Mouse (Mus musculus): ENCODE results near the gene Endod1. TPM values are rescaled to one million over a fixed set of nuclear protein-coding genes. Genes with fewer than 3 reads are reported as not detected.
A peak's percentile ranks its signal among the peaks of the same experiment; 100 is the strongest.

Gene Endod1
- total RNA-seq, 2 experiments from 2014 or later, result 55.7 to 64.4 TPM

GRCm38 (mm10) chr9:14342041-14342668 is 39.2 kb downstream of the Endod1 start:
- intact Hi-C loops (cut with DNase I), result loop anchor here (1.0 to 10.0 kb wide), 4 partner anchors 353 to 493 kb away; no protein-coding TSS in a partner anchor
- peak; percentile 69 to 71 for DNase-seq (ENCODE audit: low spot score in 2 of 2)

- intact Hi-C loops (cut with DNase I), result no loop called here
- no peak for DNase-seq (ENCODE audit: low spot score in 2 of 2)
These were observed 42.6 kb downstream of the Endod1 start for GRCm38 (mm10) chr9:14338701-14339100.

- intact Hi-C loops (cut with DNase I), result no loop called here
- DNase-seq (ENCODE audit: low spot score in 2 of 2), result peak in 1 of 2 experiments; percentile 48
These were observed 44.4 kb downstream of the Endod1 start for GRCm38 (mm10) chr9:14336901-14337300.

GRCm38 (mm10) chr9:14335829-14336228 is 45.5 kb downstream of the Endod1 start:
- intact Hi-C loops (cut with DNase I), result no loop called here
- no peak for DNase-seq (ENCODE audit: low spot score in 2 of 2)

- intact Hi-C loops (cut with DNase I), result no loop called here
These were observed 64.7 kb downstream of the Endod1 start for GRCm38 (mm10) chr9:14316618-14317017.

GRCm38 (mm10) chr9:14314477-14314876 is 66.8 kb downstream of the Endod1 start:
- intact Hi-C loops (cut with DNase I), result no loop called here
- DNase-seq (ENCODE audit: low spot score in 2 of 2), result no peak

More at GRCm38 (mm10) chr9:14316618-14317017, 64.7 kb downstream of the Endod1 start:
- no peak for DNase-seq (ENCODE audit: low spot score in 2 of 2)

- intact Hi-C loops (cut with DNase I), result no loop called here
These were observed 67.3 kb downstream of the Endod1 start for GRCm38 (mm10) chr9:14313968-14314367.

GRCm38 (mm10) chr9:14307341-14307740 is 74.0 kb downstream of the Endod1 start:
- intact Hi-C loops (cut with DNase I), result no loop called here
- DNase-seq (ENCODE audit: low spot score in 2 of 2), result no peak

More at GRCm38 (mm10) chr9:14313968-14314367, 67.3 kb downstream of the Endod1 start:
- no peak for DNase-seq (ENCODE audit: low spot score in 2 of 2)

GRCm38 (mm10) chr9:14304262-14304968 is 76.9 kb downstream of the Endod1 start:
- DNase-seq (ENCODE audit: low spot score in 2 of 2), result peak in 1 of 2 experiments; percentile 38
- intact Hi-C loops (cut with DNase I), result no loop called here

Other genes starting within 250 kb of the Endod1 start
- 100 to 1,000 TPM; 106 to 116 TPM for gene Sesn3, start 106.4 kb downstream of the Endod1 start, total RNA-seq (2021)
- 1 to 10 TPM; 1.5 to 1.9 TPM for gene Kdm4d, start 119.0 kb upstream of the Endod1 start, total RNA-seq (2021)
- gene Cwc15, start 119.1 kb upstream of the Endod1 start, total RNA-seq (2021), result 10 to 100 TPM; 86.3 to 89.3 TPM

Data from left cerebral cortex, postnatal 25 days (tissue).